Mouse (Mus musculus): Measurements from ENCODE around the gene Ctnna2. TPM values are rescaled to one million over a fixed set of nuclear protein-coding genes. Genes with fewer than 3 reads are reported as not detected.

Gene Ctnna2
- total and polyA plus RNA-seq, 2 experiments from 2014 or later: 0.22 TPM; not detected in 1

DNA sequence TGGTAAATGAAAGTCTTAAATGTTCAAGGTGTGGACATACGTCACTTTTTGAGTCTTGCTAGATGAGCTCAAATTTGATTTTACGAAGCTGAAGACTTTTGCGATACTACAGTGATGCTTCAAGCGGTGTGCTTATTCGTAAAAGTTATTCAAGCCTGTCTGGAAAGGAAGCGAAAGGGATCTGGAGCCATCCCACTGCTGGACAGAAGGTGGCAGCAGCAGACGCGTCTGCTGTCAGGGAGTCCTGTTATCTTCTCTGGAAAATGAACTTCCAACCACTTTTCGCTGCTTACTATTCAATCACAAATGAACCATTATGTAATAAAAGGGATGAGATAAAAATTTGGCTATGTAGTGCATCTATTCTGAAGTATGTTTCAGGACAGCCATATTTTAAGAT lies 345.5 kb downstream of the Ctnna2 start:
- no peak overlapping the region for H3K27ac ChIP-seq (ENCODE audit: low read depth)
- peak; percentile 22 for DNase-seq (ENCODE audit: low spot score)
- no peaks in the 10 kb centered on the region for H3K27me3 ChIP-seq (ENCODE audit: control insufficient read depth, insufficient read depth, low read length)
- H3K4me1 ChIP-seq (ENCODE audit: control insufficient read depth, insufficient read depth): no peaks in the 10 kb centered on the region
- no peak overlapping the region for H3K4me2 ChIP-seq (ENCODE audit: low read depth, low read length)
- TF ChIP-seq CTCF (IDR thresholded peaks at IDR 0.05; ENCODE audit: low read depth) (peak; percentile 54), EP300 (IDR thresholded peaks at IDR 0.05; ENCODE audit: low read depth) (no peak)
- ATAC-seq (ENCODE audit: insufficient read depth, low read depth): no peak
- no peaks in the 10 kb centered on the region for H3K36me3 ChIP-seq (replicated peaks; ENCODE audit: control insufficient read depth, insufficient read depth, low read length)
- WGBS: 30% methylated on average over 9 of the region's 9 CpGs
- H3K9ac ChIP-seq (replicated peaks; ENCODE audit: low read depth, low read length): no peak overlapping the region
- no peak overlapping the region for H3K4me3 ChIP-seq (ENCODE audit: low read depth, low read length)
- no peaks in the 10 kb centered on the region for H3K9me3 ChIP-seq (replicated peaks; ENCODE audit: control insufficient read depth, low read length)

DNA sequence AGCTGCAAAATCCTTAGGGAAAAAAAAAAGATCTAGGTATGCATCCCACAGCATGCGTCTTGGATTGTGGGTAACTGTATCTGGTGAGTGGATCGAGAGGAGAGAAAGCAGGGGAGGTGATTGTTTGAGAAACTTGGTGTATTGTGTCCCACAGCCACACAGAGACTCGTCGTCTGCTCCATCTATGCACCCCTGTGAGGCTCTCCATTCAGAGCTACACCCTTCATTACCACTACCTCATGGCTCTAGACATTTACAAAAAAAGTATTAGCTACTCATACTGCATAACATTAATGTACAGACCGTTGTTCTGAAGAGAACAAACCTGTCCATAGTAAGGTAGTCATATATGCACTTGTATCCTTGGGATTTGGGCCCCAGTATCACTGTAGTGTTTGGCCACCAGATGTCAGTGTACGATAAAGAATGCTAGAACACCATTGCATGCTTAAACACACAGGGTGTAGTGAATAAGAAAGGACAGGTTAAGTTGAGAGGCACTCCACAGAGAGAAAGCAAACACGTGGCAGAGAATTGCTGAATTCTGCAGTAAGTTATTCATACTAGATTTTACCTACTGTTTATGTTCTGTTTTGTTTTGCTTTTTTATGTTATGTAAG lies 350.8 kb downstream of the Ctnna2 start:
- TF ChIP-seq EP300 (IDR thresholded peaks at IDR 0.05; ENCODE audit: low read depth) (no peak), CTCF (IDR thresholded peaks at IDR 0.05; ENCODE audit: low read depth) (peak; percentile 43)
- H3K4me3 ChIP-seq (ENCODE audit: low read depth, low read length): no peak overlapping the region
- no peak overlapping the region for H3K27ac ChIP-seq (ENCODE audit: low read depth)
- no peaks in the 10 kb centered on the region for H3K36me3 ChIP-seq (replicated peaks; ENCODE audit: control insufficient read depth, insufficient read depth, low read length)
- ATAC-seq (ENCODE audit: insufficient read depth, low read depth) (no peak), DNase-seq (ENCODE audit: low spot score) (no peak)
- no peak overlapping the region for H3K4me2 ChIP-seq (ENCODE audit: low read depth, low read length)
- H3K9ac ChIP-seq (replicated peaks; ENCODE audit: low read depth, low read length): no peak overlapping the region
- WGBS: 50% methylated on average over 7 of the region's 7 CpGs
- no peaks in the 10 kb centered on the region for H3K27me3 ChIP-seq (ENCODE audit: control insufficient read depth, insufficient read depth, low read length)
- no peaks in the 10 kb centered on the region for H3K4me1 ChIP-seq (ENCODE audit: control insufficient read depth, insufficient read depth)
- no peaks in the 10 kb centered on the region for H3K9me3 ChIP-seq (replicated peaks; ENCODE audit: control insufficient read depth, low read length)

DNA sequence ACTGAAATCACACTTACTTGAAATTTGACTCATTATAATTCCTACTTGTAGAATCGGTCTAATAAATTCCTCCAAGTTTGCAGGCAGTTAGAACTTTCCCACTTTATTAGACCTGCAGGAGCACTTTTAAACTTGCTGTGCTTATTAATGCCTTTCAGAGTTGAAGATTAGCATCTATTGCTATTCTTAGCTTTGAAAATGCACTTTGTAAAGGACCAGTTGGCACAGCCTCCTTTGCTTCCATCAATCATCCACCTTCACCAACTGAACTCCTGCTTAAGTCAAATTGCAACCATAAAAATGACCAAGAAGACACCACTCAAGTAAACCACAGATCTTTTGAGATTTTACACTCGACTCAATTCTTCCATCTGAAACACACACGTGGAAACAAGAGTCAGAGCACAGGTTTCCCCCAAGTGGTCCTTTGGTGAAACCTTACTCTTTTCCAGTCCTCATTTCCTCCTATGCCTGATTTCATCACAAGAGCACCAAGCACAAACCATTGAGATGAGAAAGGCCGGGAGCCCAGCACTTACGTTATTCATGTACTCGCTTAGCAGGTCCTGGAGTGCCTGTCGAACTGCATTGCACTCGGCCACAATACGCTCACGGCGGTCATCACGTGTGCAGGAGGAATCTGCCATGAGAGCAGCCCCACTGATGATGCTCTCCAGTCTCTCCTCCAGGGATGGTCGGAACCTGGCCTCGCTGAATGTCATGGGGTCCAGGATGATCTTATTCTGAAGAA lies 374.7 kb downstream of the Ctnna2 start:
- no peak overlapping the region for H3K27ac ChIP-seq (ENCODE audit: low read depth)
- H3K4me1 ChIP-seq (ENCODE audit: control insufficient read depth, insufficient read depth): no peaks in the 10 kb centered on the region
- H3K4me3 ChIP-seq (ENCODE audit: low read depth, low read length): no peak overlapping the region
- no peak overlapping the region for H3K9ac ChIP-seq (replicated peaks; ENCODE audit: low read depth, low read length)
- DNase-seq (ENCODE audit: low spot score) (no peak), ATAC-seq (ENCODE audit: insufficient read depth, low read depth) (no peak)
- H3K4me2 ChIP-seq (ENCODE audit: low read depth, low read length): no peak overlapping the region
- TF ChIP-seq EP300 (IDR thresholded peaks at IDR 0.05; ENCODE audit: low read depth): no peak
- no peak for TF ChIP-seq CTCF (IDR thresholded peaks at IDR 0.05; ENCODE audit: low read depth)
- no peaks in the 10 kb centered on the region for H3K27me3 ChIP-seq (ENCODE audit: control insufficient read depth, insufficient read depth, low read length)
- 82% methylated on average over 14 of the region's 14 CpGs for WGBS
- H3K36me3 ChIP-seq (replicated peaks; ENCODE audit: control insufficient read depth, insufficient read depth, low read length): no peaks in the 10 kb centered on the region
- H3K9me3 ChIP-seq (replicated peaks; ENCODE audit: control insufficient read depth, low read length): no peaks in the 10 kb centered on the region

DNA sequence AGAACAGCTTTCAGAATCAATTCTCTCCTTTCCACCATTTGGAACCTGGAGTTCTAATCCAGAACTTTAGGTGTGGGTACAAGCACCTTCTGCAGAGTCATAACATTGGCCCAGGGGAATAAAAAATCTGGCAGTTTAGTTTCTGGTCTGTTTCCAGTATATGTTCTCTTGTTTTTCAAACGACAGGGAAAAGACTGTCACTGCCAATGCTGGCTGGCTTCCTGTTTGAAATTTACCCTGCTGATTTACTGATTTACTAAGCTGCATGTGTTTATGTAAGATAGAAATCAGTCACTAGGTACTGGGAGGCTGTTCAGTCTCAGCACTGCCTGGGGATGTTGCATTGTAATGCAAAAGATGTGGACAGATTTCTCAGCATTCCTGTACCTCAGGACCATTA lies 375.6 kb downstream of the Ctnna2 start:
- Histone ChIP-seq H3K9me3 (replicated peaks; ENCODE audit: control insufficient read depth, low read length) (no peaks in the 10 kb centered on the region), H3K27ac (ENCODE audit: low read depth) (no peak overlapping the region), H3K9ac (replicated peaks; ENCODE audit: low read depth, low read length) (no peak overlapping the region), H3K4me2 (ENCODE audit: low read depth, low read length) (no peak overlapping the region), H3K4me1 (ENCODE audit: control insufficient read depth, insufficient read depth) (no peaks in the 10 kb centered on the region), H3K27me3 (ENCODE audit: control insufficient read depth, insufficient read depth, low read length) (no peaks in the 10 kb centered on the region), H3K4me3 (ENCODE audit: low read depth, low read length) (no peak overlapping the region), H3K36me3 (replicated peaks; ENCODE audit: control insufficient read depth, insufficient read depth, low read length) (no peaks in the 10 kb centered on the region)
- no peak for ATAC-seq (ENCODE audit: insufficient read depth, low read depth)
- no peak for TF ChIP-seq EP300 (IDR thresholded peaks at IDR 0.05; ENCODE audit: low read depth)
- no peak for TF ChIP-seq CTCF (IDR thresholded peaks at IDR 0.05; ENCODE audit: low read depth)
- DNase-seq (ENCODE audit: low spot score): no peak
- 27% methylated on average over 1 of the region's 1 CpGs for WGBS

DNA sequence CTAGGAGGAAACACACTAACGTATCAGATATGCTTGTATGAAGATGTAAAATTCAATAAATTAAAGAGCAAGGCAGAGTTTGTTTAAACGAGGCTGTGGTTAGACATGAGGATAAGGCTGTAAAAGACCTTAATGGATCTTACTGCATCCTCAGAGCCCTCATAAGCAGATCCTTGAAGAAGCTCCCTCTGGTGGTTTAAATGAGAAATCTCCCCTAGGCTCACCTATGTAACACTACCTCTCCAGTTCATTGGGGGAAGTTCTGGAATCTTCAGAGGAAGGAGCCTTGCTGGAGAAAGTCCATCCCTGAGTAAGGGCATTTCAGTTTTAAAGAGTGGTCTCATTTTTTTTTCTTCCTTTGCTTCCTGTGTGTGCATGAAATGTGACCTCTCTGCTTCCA lies 380.3 kb downstream of the Ctnna2 start:
- Histone ChIP-seq H3K27ac (ENCODE audit: low read depth) (no peak overlapping the region), H3K9ac (replicated peaks; ENCODE audit: low read depth, low read length) (no peak overlapping the region), H3K27me3 (ENCODE audit: control insufficient read depth, insufficient read depth, low read length) (no peaks in the 10 kb centered on the region), H3K4me1 (ENCODE audit: control insufficient read depth, insufficient read depth) (no peaks in the 10 kb centered on the region), H3K9me3 (replicated peaks; ENCODE audit: control insufficient read depth, low read length) (no peaks in the 10 kb centered on the region), H3K4me2 (ENCODE audit: low read depth, low read length) (no peak overlapping the region), H3K4me3 (ENCODE audit: low read depth, low read length) (no peak overlapping the region), H3K36me3 (replicated peaks; ENCODE audit: control insufficient read depth, insufficient read depth, low read length) (no peaks in the 10 kb centered on the region)
- TF ChIP-seq CTCF (IDR thresholded peaks at IDR 0.05; ENCODE audit: low read depth): peak; percentile 29
- TF ChIP-seq EP300 (IDR thresholded peaks at IDR 0.05; ENCODE audit: low read depth): no peak
- DNase-seq (ENCODE audit: low spot score) (no peak), ATAC-seq (ENCODE audit: insufficient read depth, low read depth) (no peak)
- 46% methylated on average over 2 of the region's 2 CpGs for WGBS
